22 mouse cellular contexts compared by ENCODE assay signal in genomic region chr13:97067691-97068090, GRCm38 (mm10). TPM values are rescaled to one million over a fixed set of nuclear protein-coding genes. Genes with fewer than 3 reads are reported as not detected.
DNase-seq lines count a peak whose midpoint lies in the region; ATAC-seq and TF ChIP-seq lines count a peak whose summit lies in the region.
"Had no signal": no experiment of that assay in that cellular context is flagged by ENCODE, and none has a peak within 500 bp of the region (broad histone marks: within the 10 kb centered on the region; RNA-seq: fewer than 3 reads in every experiment).

No protein-coding gene starts in this region.

- H3K9ac ChIP-seq in heart, embryonic 12.5 days = no peak overlapping the region
- H3K9ac ChIP-seq in liver, embryonic 11.5 days (ENCODE audit: low read depth, low read length) = peak overlapping the region; percentile 59
- H3K9ac ChIP-seq: forebrain, embryonic 15.5 days; limb, embryonic 12.5 days; lung, embryonic 15.5 days; neural tube, embryonic 13.5 days had no signal

- 0 out of 2 replicates have a peak overlapping the region, but pooled peaks have one; percentile 7 for H3K4me3 ChIP-seq in heart, embryonic 12.5 days
- peak overlapping the region; percentile 78 for H3K4me3 ChIP-seq in E14TG2a.4 (replicated peaks; ENCODE audit: low read length)
- peak overlapping the region; percentile 33 for H3K4me3 ChIP-seq in liver, embryonic 11.5 days (ENCODE audit: low read depth, low read length)
- H3K4me3 ChIP-seq: forebrain, embryonic 15.5 days; left cerebral cortex, adult 2 months; limb, embryonic 12.5 days; lung, embryonic 15.5 days; neural tube, embryonic 13.5 days had no signal

- WGBS in heart, embryonic 12.5 days = 12% methylated on average over 6 of the region's 6 CpGs
- 27% methylated on average over 6 of the region's 6 CpGs for WGBS in liver, embryonic 11.5 days

- H3K9me3 ChIP-seq in heart, embryonic 12.5 days (replicated peaks) = no peaks in the 10 kb centered on the region
- no peaks in the 10 kb centered on the region for H3K9me3 ChIP-seq in E14TG2a.4 (ENCODE audit: low read length)
- no peaks in the 10 kb centered on the region for H3K9me3 ChIP-seq in liver, embryonic 11.5 days (ENCODE audit: control insufficient read depth, low read length)
- H3K9me3 ChIP-seq: forebrain, embryonic 15.5 days; limb, embryonic 12.5 days; lung, embryonic 15.5 days; neural tube, embryonic 13.5 days had no signal

- TF ChIP-seq CTCF in E14TG2a.4 (conservative IDR thresholded peaks at IDR 0.05; ENCODE audit: low read length) = no peak

- H3K27ac ChIP-seq in heart, embryonic 12.5 days (ENCODE audit: poor library complexity, severe bottlenecking) = no peak overlapping the region
- peak overlapping the region; percentile 89 for H3K27ac ChIP-seq in liver, embryonic 11.5 days (ENCODE audit: low read depth, low read length)
- H3K27ac ChIP-seq: forebrain, embryonic 15.5 days; left cerebral cortex, adult 2 months; limb, embryonic 12.5 days; lung, embryonic 15.5 days; neural tube, embryonic 13.5 days had no signal

- no peaks in the 10 kb centered on the region for H3K27me3 ChIP-seq in heart, embryonic 12.5 days (replicated peaks)
- H3K27me3 ChIP-seq in E14TG2a.4 (ENCODE audit: insufficient read depth, low read length) = no peaks in the 10 kb centered on the region
- H3K27me3 ChIP-seq in liver, embryonic 11.5 days (replicated peaks; ENCODE audit: control insufficient read depth, insufficient read depth, low read length) = no peaks in the 10 kb centered on the region; the same call in 1 of the 2 replicates

- no peak for ATAC-seq in heart, embryonic 12.5 days (ENCODE audit: insufficient number of reproducible peaks, low FRiP score)
- ATAC-seq in liver, embryonic 11.5 days (replicated peaks; ENCODE audit: low FRiP score) = no peak
- ATAC-seq in cerebellum, adult (ENCODE audit: insufficient number of reproducible peaks, low FRiP score, low TSS enrichment) = no peak
- ATAC-seq: forebrain, embryonic 15.5 days had no signal

- H3K36me3 ChIP-seq in heart, embryonic 12.5 days = no peaks in the 10 kb centered on the region
- H3K36me3 ChIP-seq in E14TG2a.4 (ENCODE audit: insufficient read depth, low read length) = no peaks in the 10 kb centered on the region
- H3K36me3 ChIP-seq in liver, embryonic 11.5 days (ENCODE audit: control insufficient read depth, insufficient read depth, low read length) = no peaks in the 10 kb centered on the region
- H3K36me3 ChIP-seq: forebrain, embryonic 15.5 days; limb, embryonic 12.5 days; lung, embryonic 15.5 days; neural tube, embryonic 13.5 days had no signal

- intact Hi-C loops in heart, postnatal 10 days (cut with DNase I) = no loop called here

- H3K4me2 ChIP-seq in heart, embryonic 12.5 days = peak overlapping the region; percentile 17
- H3K4me2 ChIP-seq in liver, embryonic 11.5 days = peak overlapping the region; percentile 64
- H3K4me2 ChIP-seq: forebrain, embryonic 15.5 days; limb, embryonic 12.5 days; lung, embryonic 15.5 days; neural tube, embryonic 13.5 days had no signal

- peaks cover 23% of the 10 kb centered on the region for H3K4me1 ChIP-seq in heart, embryonic 12.5 days (replicated peaks)
- peaks cover 65% of the 10 kb centered on the region for H3K4me1 ChIP-seq in E14TG2a.4 (replicated peaks; ENCODE audit: low read depth, low read length)
- H3K4me1 ChIP-seq in liver, embryonic 11.5 days (replicated peaks; ENCODE audit: control insufficient read depth, insufficient read depth, low read length) = peaks cover 17% of the 10 kb centered on the region

- DNase-seq in heart, postnatal 10 days = no peak
- peak; percentile 73 for DNase-seq in ES-CJ7 (ENCODE audit: low read depth, low spot score)
- DNase-seq in liver, embryonic 11.5 days (ENCODE audit: low spot score) = no peak
- DNase-seq in layer of hippocampus, adult 18-20 months (ENCODE audit: low spot score in 2 of 2) = no peak
- DNase-seq in ovary, adult 18-20 months (ENCODE audit: low spot score) = no peak
- DNase-seq: adrenal gland, adult 8-10 months; cerebellum, adult 18-20 months; heart, adult 18-20 months; heart, postnatal 4 days; kidney, adult 18-20 months; kidney, postnatal 10 days; right cerebral cortex, postnatal 14 days; thymus, postnatal 36 days had no signal

RNA-seq across cellular contexts. Expression of gene Fam169a, which starts 0.6 kb away (rescaled TPM):
- polyA plus RNA-seq in heart, embryonic 12.5 days (2016; fragmentation: Nextera tagmentation; extraction: Ambion mirVana) = 12.4 and 12.9 TPM in 2 replicates
- under 1 TPM; 0.87 to 0.89 TPM for total RNA-seq in heart, postnatal 10 days (2021)
- polyA plus RNA-seq in liver, embryonic 11.5 days (2014; fragmentation: Nextera tagmentation; extraction: Ambion mirVana) = 8.9 and 10.0 TPM in 2 replicates
- 10 to 100 TPM; 40.9 to 43.1 TPM for total RNA-seq in layer of hippocampus, adult 18-20 months (2021)

RNA-seq across cellular contexts. Expression of gene Gm6169, which starts 31.3 kb away (rescaled TPM):
- polyA plus RNA-seq in heart, embryonic 12.5 days (2016; fragmentation: Nextera tagmentation; extraction: Ambion mirVana) = 1.9 and 3.3 TPM in 2 replicates
- total RNA-seq in heart, postnatal 10 days (2021) = 10 to 100 TPM in 1 of 2 experiments, under 1 TPM in 1; 0.48 to 14.0 TPM
- polyA plus RNA-seq in liver, embryonic 11.5 days (2014; fragmentation: Nextera tagmentation; extraction: Ambion mirVana) = 1.9 and 2.0 TPM in 2 replicates
- total RNA-seq in layer of hippocampus, adult 18-20 months (2021) = 1 to 10 TPM in 1 of 2 experiments, not detected in 1; 2.5 TPM

RNA-seq across cellular contexts. Expression of gene 1700029F12Rik, which starts 33.5 kb away (rescaled TPM):
- polyA plus RNA-seq in heart, embryonic 12.5 days (2016; fragmentation: Nextera tagmentation; extraction: Ambion mirVana) = not detected in 2 replicates
- not detected for total RNA-seq in heart, postnatal 10 days (2021)
- not detected in 2 replicates for polyA plus RNA-seq in liver, embryonic 11.5 days (2014; fragmentation: Nextera tagmentation; extraction: Ambion mirVana)
- not detected for total RNA-seq in layer of hippocampus, adult 18-20 months (2021)
- total RNA-seq: adrenal gland, adult 8-10 months; gastrocnemius, adult 8-10 months; heart, adult 18-20 months; heart, postnatal 4 days; left cerebral cortex, adult 2 months had no signal
- polyA plus RNA-seq: forebrain, embryonic 15.5 days; limb, embryonic 12.5 days; lung, embryonic 15.5 days; neural tube, embryonic 13.5 days had no signal

Comparison
In these comparisons a context has a peak if more than half of its experiments do, and no peak if none do; other contexts are left out.
1. H3K4me3 ChIP-seq: peak in every context shown above with its lines; median percentile 78 in E14TG2a.4; 33 in liver, embryonic 11.5 days; 7 in heart, embryonic 12.5 days.
2. RNA of gene Fam169a, which starts 0.6 kb away (total RNA-seq): 40.9 to 43.1 TPM in layer of hippocampus, adult 18-20 months; 0.87 to 0.89 TPM in heart, postnatal 10 days; every median in the first group is over 10 times any median in the second.